Mouse (Mus musculus) gastrocnemius, postnatal 14 days (tissue): ENCODE measurements at regions not wholly inside any gene's neighbourhood (a gene's known extent, or its start where the extent isn't known, plus 50 kb on each side); places are given as distances from the start of the nearest gene placed in this dataset.

Experiments used
- DNase-seq: peaks from one replicate; pipeline ENCODE4 v3.0.0; 2021; ENCODE audit warnings: mixed read lengths
- intact Hi-C: fragments of 180-260 bp; cut with DNase I; formaldehyde crosslinking; loops from one replicate; pipeline ENCODE4 v1.15.1; 2025; ENCODE audit warnings: low total_unique reads

DNA sequence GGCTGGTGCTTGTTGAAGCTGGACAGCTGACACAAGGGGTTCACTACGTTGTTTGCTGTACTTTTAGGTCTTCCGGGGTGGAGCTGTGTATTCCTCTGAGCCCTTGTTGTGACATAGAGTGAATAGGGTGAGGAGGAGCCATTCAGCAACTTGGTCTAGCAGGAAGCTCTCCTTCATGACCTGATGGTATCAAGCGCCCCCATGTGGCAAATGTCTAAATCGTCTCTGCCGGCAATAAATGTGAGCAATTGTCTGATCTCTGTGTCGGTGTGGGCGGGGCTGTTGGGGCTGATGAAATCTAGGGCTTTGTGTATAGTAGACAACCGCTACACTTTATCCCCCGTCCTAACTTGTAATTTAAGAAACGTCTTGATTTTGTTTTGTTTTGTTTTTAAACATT, 79.2 kb upstream of the Serbp1 start:
- intact Hi-C loops = loop anchor here (5.0 kb wide), 1 partner anchor 196 kb away; no protein-coding TSS in a partner anchor
- peak; percentile 87 for DNase-seq

DNA sequence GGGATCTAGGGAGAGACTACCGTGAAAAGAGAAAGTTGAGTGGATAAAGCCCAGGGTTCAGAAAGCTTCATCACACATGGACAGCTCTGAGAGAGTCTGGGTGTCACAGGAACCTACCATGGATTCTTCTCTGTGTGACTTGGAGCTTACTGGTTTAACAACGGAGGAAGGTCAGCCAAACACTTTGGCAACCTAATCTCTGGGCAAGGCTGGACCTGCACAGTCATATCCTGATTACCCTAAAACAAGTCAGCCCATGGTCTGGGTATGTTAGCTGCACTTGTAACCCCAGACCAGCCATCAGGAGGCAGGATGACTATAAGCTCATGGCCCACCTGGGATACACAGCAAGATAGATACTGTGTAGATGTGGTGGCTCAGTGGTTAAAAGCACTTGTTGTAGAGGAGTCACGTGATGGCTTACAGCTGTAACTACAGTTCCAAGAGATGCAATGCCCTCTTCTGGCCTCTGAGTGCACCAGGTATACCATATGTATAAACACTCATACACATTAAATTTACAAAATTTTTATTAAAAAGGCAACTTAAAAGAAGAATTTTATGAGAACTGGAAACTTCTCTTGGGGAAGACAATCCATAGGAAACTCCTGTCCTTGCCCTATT, 85.0 kb upstream of the Serbp1 start:
- intact Hi-C loops = loop anchor here (5.0 kb wide), 1 partner anchor 311 kb away; no protein-coding TSS in a partner anchor
- DNase-seq = no peak

GRCm38 (mm10) chr6:67151515-67151914, 86.5 kb upstream of the Serbp1 start:
- intact Hi-C loops = loop anchor here (5.0 kb wide), 1 partner anchor 309 kb away; no protein-coding TSS in a partner anchor
- DNase-seq = no peak

GRCm38 (mm10) chr6:67149425-67149824, 88.6 kb upstream of the Serbp1 start:
- intact Hi-C loops = no loop called here

DNA sequence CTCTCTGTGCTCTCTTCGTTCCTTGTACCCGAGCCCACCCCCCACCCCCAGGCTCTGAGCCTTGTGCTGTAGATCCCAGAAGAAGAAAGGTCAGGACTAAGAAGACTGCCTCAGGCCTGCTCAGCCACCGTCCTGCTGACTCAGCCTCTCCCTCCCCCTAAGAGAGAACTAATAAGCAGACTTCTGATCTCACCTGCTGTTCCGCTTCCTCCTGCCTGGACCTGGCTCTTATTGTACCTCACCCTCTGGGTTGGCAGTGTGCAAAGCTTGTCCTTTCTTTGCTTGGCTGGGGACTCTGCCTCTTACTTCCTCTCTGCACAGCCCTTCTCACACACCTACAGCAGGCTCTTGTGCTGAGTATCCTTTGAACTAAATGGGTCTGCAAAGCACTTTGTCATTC, 91.3 kb upstream of the Serbp1 start:
- DNase-seq = no peak
- intact Hi-C loops = no loop called here

More at GRCm38 (mm10) chr6:67149425-67149824, 88.6 kb upstream of the Serbp1 start:
- DNase-seq = no peak

DNA sequence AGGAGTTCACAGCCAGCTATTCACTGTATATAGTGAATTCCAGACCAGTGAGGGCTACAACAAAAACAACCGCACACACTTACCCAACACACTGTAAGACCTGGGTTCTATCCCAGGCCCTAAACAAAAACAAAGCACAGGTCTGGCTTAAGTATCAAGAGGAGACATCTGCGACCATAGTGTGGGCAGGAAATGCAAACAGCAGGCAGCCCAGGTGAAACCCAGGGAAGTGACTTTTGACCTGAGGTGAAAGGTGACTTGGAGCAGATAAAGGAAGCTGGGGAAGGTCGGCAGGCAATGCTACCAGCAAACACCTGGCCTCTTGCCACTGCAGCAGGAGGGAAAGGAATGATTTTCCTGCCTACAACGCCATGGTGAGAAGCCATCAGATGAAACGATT, 92.0 kb upstream of the Serbp1 start:
- DNase-seq = no peak
- intact Hi-C loops = no loop called here

DNA sequence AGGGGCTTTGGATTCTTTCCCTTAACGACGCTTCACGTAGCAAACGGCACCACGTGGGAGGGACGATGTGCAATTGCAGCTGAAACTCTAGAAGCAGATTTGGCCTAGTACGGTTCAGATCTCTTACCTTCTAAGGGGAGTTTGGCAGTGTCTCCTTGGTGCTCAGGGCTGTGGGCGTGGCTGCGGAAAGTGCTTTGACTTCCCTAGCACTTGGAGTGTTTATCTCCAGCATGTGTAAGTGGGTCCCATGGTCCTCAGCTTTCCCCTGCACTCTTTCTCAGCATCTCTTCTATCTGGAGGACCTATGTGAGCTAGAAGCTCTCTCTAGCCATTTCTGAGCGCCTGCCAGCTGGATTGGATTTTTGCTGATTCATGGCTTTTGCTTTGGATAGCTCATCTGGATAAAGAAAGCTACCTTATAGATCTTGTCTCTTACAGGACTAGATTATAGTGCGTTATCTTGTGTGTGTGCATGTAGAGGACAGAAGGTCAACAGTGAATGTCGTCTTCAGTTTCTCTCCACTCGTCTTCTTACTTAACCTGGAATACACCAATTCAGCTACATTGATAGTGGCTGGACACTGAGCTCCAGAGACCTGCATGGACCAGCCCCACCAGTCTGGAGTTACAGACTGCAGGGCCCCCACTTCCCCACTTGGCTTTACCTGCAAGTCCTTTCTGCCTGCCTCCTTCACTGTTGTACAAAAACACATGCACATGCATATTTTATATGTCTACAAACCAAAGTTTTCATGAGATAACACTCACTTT, 92.8 kb upstream of the Serbp1 start:
- DNase-seq = no peak
- intact Hi-C loops = no loop called here

DNA sequence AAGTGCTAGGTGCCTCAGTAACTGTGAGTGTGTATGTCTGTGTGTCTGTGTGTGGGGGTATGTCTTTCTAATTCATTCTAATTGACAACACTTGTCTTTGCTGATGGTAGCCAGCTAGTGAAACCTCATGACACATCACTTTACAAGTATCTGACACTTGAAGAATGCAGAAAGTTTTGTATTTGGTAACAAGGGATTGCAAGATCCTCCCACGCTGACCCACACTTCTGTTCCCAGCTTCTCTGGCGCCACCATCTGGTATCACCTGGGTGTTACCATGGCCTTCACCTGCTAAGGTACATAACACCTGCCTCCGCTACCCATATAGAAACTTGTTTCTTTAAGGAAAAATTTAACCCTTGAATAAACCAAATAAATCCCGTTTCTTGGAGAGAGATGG, 95.8 kb upstream of the Serbp1 start:
- DNase-seq = peak; percentile 55
- intact Hi-C loops = no loop called here

DNA sequence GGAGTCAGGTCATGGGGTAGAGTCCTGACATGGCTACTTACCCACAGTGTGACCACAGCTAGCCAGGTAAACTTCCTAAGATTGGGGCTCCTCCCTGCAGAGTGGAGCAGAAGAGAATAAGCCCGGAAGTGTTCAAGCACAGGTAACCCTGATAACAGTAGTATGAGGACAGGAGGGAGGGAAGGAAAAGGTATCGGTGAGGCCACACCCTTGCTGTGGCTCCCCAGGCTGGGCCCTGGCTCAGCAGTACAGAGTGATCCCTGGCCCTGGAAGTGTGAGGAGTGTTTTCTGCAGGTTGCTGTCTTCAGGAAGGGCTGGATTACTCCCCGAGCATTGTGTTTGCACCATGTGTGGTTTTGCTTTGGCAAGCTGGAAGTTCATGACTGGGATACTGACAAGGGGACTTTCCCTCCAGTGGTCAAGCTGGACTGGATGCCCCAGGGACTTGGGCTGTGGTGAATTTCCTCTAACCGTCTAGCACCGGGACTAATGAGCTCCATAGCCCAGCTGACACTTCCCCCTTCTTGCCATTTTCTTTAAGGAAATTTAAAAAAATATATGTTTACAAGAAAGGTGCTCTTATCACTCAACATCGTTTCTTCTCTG, 97.2 kb upstream of the Serbp1 start:
- intact Hi-C loops = no loop called here
- peak; percentile 23 for DNase-seq

GRCm38 (mm10) chr6:67139012-67139375, 99.0 kb upstream of the Serbp1 start:
- DNase-seq = no peak
- intact Hi-C loops = loop anchor here (5.0 kb wide), 1 partner anchor 102 kb away; the partner anchor contains the start of gene Gadd45a

GRCm38 (mm10) chr6:67138302-67139011, 99.5 kb upstream of the Serbp1 start:
- peak; percentile 69 for DNase-seq
- intact Hi-C loops = loop anchor here (5.0 kb wide), 1 partner anchor 101 kb away; the partner anchor contains the start of gene Gadd45a

GRCm38 (mm10) chr6:67137482-67137881, 100.2 kb upstream of the Gadd45a start:
- intact Hi-C loops = loop anchor here (5.0 kb wide), 1 partner anchor 100 kb away; the partner anchor contains the start of gene Gadd45a
- no peak for DNase-seq

DNA sequence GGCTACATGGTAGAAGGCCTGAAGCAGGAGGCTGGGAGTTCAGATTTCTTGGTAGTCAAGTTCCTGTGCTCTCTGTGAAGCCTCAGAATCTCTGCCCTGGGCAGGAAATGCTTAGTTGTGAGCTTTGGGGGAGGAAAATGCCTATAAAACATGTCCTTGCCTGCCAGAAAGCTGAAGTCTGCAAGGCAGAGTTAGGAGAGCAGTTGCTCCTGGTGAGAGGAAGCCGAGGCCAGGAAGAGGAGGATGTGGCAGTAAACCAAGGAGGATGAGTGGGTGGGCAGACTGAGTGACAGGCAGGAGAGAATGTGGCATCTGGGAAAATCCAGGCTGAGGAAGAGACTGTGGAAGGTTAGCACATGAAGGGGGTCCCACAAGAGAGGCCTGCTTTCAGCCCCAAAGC, 97.7 kb upstream of the Gadd45a start:
- intact Hi-C loops = loop anchor here (5.0 kb wide), 1 partner anchor 98 kb away; the partner anchor contains the start of gene Gadd45a
- no peak for DNase-seq

DNA sequence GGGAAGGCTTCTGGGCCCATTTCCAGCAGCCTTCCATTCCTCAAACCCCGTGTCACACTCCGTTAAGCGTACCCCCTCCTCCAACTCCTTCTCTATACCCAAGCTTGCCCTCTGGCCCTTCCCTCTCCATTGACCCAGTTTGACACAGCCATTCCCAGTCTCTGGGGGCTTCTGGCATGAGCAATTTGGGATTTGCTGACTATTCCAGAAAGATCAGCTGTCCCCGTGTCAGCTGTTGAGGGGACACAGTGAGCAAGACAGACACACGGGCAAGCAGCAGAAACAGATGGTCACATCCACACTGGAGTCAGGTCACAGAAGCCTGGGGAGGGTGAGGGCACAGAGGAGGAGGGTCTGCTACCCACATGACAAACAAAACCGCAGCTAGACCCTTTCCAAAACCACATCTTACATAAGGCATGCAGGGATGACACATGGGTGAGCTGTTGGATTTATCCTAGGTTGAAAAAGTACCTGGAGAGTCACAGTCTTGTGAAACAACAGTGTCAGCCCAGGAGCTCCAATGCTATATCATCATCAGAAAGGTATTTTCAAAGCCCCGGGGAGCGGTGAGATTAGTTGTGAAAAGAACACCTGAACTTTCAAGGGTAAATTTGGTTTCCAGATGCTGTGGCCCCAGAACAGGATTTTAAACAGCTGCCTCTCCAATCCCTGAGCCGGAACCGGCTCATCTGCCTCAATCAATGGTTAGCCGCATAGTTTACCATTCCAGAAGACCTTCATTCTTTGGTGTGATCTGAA, 93.5 kb upstream of the Gadd45a start:
- intact Hi-C loops = no loop called here
- no peak for DNase-seq

DNA sequence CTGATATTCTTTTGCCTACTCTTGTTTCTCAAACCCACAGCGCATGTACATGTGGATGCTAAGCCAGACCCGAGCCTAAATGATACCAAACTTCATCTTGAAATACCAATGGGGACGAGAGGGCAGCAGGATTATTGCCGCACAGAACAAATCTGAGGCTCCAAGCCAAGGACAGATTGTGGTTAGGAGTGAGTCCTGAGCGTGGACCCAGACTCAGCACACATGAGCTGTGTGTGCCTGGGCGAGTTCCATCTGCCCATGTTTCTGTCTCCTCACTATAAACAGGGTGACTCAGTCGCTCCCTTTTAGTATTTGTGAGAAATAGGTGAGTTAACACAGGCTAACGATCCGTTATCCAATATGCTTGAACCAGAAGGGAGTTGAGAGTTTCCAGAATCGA, 92.4 kb upstream of the Gadd45a start:
- no peak for DNase-seq
- intact Hi-C loops = no loop called here

GRCm38 (mm10) chr6:67128503-67129463, 91.5 kb upstream of the Gadd45a start:
- no peak for DNase-seq
- intact Hi-C loops = no loop called here

DNA sequence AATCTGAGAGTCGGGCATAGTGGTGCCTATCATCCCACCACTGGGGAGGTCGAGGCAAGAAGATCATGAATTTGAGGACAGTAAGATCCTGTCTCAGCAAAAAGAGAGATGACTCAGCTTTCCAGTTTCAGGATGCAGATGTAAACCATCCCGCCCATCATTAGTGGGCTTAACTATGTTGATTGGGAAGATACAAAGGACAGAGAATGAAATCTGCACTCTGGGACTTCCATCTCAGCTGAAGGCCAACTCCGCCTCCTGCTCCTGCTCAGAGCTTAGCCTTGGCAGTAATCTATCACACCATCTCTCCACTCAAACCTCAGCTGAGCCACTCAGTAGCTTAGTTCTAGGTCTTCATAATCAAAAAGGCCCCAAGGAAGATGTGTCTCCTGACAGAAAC, 90.5 kb upstream of the Gadd45a start:
- intact Hi-C loops = no loop called here
- DNase-seq = no peak

- intact Hi-C loops = no loop called here
- DNase-seq = no peak
These were observed 88.6 kb upstream of the Gadd45a start for GRCm38 (mm10) chr6:67125715-67126312.
